8 mouse cellular contexts compared by ENCODE assay signal in genomic region chr5:145201321-145201991, GRCm38 (mm10). TPM values are rescaled to one million over a fixed set of nuclear protein-coding genes. Genes with fewer than 3 reads are reported as not detected.
DNase-seq lines count a peak whose midpoint lies in the region; ATAC-seq and TF ChIP-seq lines count a peak whose summit lies in the region.

Gene Zkscan14 (minus strand): TSS chr5:145201868.

- peak; percentile 94 for DNase-seq in MEL-GATA-1-ER (ENCODE audit: extremely low read depth, low read depth)
- DNase-seq in cerebellum, adult 11-12 months: peak; percentile 76
- peak; percentile 78 to 79 for DNase-seq in heart, postnatal 36 days
- peak; percentile 73 to 80 for DNase-seq in layer of hippocampus, adult 2 months (ENCODE audit: low spot score in 2 of 2)
- peak; percentile 33 to 64 for DNase-seq in thymus, adult 18-20 months

- no peak for TF ChIP-seq CTCF in layer of hippocampus, adult 2 months (conservative IDR thresholded peaks at IDR 0.05)
- no peak for TF ChIP-seq CTCF in olfactory bulb, adult 2 months (IDR thresholded peaks at IDR 0.05; ENCODE audit: insufficient read depth, low read depth, low read length)

- H3K36me3 ChIP-seq in forebrain, embryonic 15.5 days: peaks cover 4% of the 10 kb centered on the region; the same call in 1 of the 2 replicates
- H3K36me3 ChIP-seq in lung, embryonic 15.5 days: 0 out of 2 replicates have a peak, but pooled peaks cover 5% of the 10 kb centered on the region

- 2% methylated on average over 37 of the region's 37 CpGs for WGBS in forebrain, embryonic 15.5 days
- WGBS in lung, embryonic 15.5 days: under 1% methylated on average over 37 of the region's 37 CpGs
- 2% methylated on average over 37 of the region's 37 CpGs for WGBS in olfactory bulb, adult 2 months

- H3K9me3 ChIP-seq in forebrain, embryonic 15.5 days: no peaks in the 10 kb centered on the region
- H3K9me3 ChIP-seq in lung, embryonic 15.5 days: no peaks in the 10 kb centered on the region

- peak within 1 kb of the TSS; percentile 60 for H3K27ac ChIP-seq in forebrain, embryonic 15.5 days (replicated peaks)
- H3K27ac ChIP-seq in layer of hippocampus, adult 2 months: peak within 1 kb of the TSS; percentile 88
- H3K27ac ChIP-seq in lung, embryonic 15.5 days: peak within 1 kb of the TSS; percentile 41; the same call in 1 of the 2 replicates
- H3K27ac ChIP-seq in olfactory bulb, adult 2 months (ENCODE audit: insufficient read depth, low read depth, low read length): peak within 1 kb of the TSS; percentile 77

- intact Hi-C loops in heart, postnatal 36 days (cut with DNase I): no loop called here

- TF ChIP-seq POLR2A in olfactory bulb, adult 2 months (IDR thresholded peaks at IDR 0.05; ENCODE audit: insufficient read depth, low read depth, low read length): peak; percentile 35; the same call in 1 of the 2 replicates

- H3K27me3 ChIP-seq in forebrain, embryonic 15.5 days: no peaks in the 10 kb centered on the region
- no peaks in the 10 kb centered on the region for H3K27me3 ChIP-seq in lung, embryonic 15.5 days

- peak within 1 kb of the TSS; percentile 60 for H3K4me3 ChIP-seq in forebrain, embryonic 15.5 days
- peak within 1 kb of the TSS; percentile 89 for H3K4me3 ChIP-seq in layer of hippocampus, adult 2 months
- peak within 1 kb of the TSS; percentile 89 for H3K4me3 ChIP-seq in lung, embryonic 15.5 days
- H3K4me3 ChIP-seq in olfactory bulb, adult 2 months (ENCODE audit: insufficient read depth, low read depth, low read length): peak within 1 kb of the TSS; percentile 83

- H3K9ac ChIP-seq in forebrain, embryonic 15.5 days (replicated peaks): peak within 1 kb of the TSS; percentile 60
- peak within 1 kb of the TSS; percentile 77 for H3K9ac ChIP-seq in lung, embryonic 15.5 days

- peak within 1 kb of the TSS; percentile 99 for H3K4me2 ChIP-seq in forebrain, embryonic 15.5 days (replicated peaks)
- H3K4me2 ChIP-seq in lung, embryonic 15.5 days: peak within 1 kb of the TSS; percentile 96

- H3K4me1 ChIP-seq in forebrain, embryonic 15.5 days: peaks cover 34% of the 10 kb centered on the region
- peaks cover 29% of the 10 kb centered on the region for H3K4me1 ChIP-seq in lung, embryonic 15.5 days
- H3K4me1 ChIP-seq in olfactory bulb, adult 2 months (ENCODE audit: control insufficient read depth, insufficient read depth, low read length): peaks cover 14% of the 10 kb centered on the region

- ATAC-seq in forebrain, embryonic 15.5 days (replicated peaks): peak; percentile 7
- no peak for ATAC-seq in lung, embryonic 15.5 days (ENCODE audit: borderline replicate concordance, extremely low read depth, low FRiP score, low TSS enrichment)

RNA-seq across cellular contexts. Expression of gene Zkscan14, which starts in this region (rescaled TPM):
- 15.5 and 17.0 TPM in 2 replicates for polyA plus RNA-seq in forebrain, embryonic 15.5 days (2015; fragmentation: Nextera tagmentation; extraction: Ambion mirVana)
- total RNA-seq in heart, postnatal 36 days (2021): 1 to 10 TPM; 6.5 to 8.5 TPM
- 10 to 100 TPM; 11.6 to 12.9 TPM for total RNA-seq in layer of hippocampus, adult 2 months (2021)
- polyA plus RNA-seq in lung, embryonic 15.5 days (2015; fragmentation: Nextera tagmentation; extraction: Ambion mirVana): 7.6 and 9.8 TPM in 2 replicates
- not detected in 2 replicates for polyA plus RNA-seq in olfactory bulb, adult 2 months (2012; ENCODE audit: insufficient read depth, insufficient read length, low replicate concordance, missing spikeins)
